Mouse (Mus musculus): ENCODE data around the gene Thbs1.
A peak's percentile ranks its signal among the peaks of the same experiment; 100 is the strongest.

The Thbs1 gene

GRCm38 (mm10) chr2:118148321-118149142 is 36.9 kb downstream of the Thbs1 start:
- no peak for DNase-seq (ENCODE audit: extremely low spot score)

GRCm38 (mm10) chr2:118149855-118150563 is 38.3 kb downstream of the Thbs1 start:
- no peak for DNase-seq (ENCODE audit: extremely low spot score)

- DNase-seq (ENCODE audit: extremely low spot score) = no peak
Measured at GRCm38 (mm10) chr2:118158095-118158494, 46.4 kb downstream of the Thbs1 start.

DNA sequence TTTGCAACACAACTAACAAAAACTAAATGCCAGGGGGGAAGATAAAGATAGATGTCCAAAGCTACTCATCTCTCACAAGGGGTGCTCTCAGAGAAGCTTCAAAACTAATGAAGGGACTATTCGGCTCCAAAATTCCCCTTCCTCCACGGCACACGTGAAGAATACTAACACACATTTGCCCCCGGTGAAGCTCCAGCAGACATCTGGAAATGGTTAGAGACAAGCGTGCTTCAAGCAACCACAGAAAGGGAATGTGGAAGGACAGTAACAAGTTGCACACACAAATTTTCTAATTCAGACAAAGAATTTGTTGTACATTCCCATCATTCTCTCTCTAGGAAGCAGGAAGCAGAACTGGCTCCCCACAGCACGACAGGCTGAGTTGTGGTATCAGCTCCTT is 47.5 kb downstream of the Thbs1 start:
- no peak for DNase-seq (ENCODE audit: extremely low spot score)

- DNase-seq (ENCODE audit: extremely low spot score) = peak; percentile 57
Measured at GRCm38 (mm10) chr2:118160547-118160946, 48.9 kb downstream of the Thbs1 start.

DNA sequence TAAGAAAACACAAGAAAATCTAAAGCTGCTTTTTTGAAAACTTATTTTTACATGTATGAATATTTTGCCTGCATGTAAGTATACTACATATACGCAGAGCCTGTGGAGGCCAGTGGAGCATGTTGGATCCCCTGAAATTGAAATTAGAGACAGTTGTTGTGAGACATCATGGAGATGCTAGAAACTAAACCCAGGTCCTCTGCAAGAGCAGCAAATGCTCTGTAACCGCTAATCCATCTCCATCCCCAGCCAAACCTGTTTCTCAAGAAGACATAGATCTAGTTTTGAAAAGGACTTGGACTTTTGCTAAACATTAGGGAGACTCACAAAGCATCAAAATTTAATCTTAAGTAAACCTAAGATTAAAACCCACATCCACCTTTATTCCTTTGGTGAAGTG is 49.3 kb downstream of the Thbs1 start:
- DNase-seq (ENCODE audit: extremely low spot score) = no peak

DNA sequence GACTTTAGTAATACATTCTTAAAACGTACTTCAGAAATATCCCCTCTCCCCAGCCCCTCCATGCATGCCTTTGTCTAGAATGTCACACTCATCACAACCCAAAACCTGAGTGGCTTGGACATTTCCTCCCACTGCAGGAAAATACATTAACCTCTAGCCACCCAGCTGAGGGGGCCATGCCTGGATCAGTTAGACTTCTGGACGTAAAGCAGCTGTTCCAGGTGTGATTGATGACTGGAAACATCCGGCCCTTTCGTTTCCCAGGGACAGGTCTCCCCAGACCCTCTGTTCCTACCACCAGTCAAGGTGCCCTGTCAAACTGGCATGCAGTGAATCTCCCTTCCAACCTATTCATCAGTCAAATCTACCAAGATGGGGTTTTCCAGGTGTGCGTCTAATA is 50.8 kb downstream of the Thbs1 start:
- no peak for DNase-seq (ENCODE audit: extremely low spot score)

DNA sequence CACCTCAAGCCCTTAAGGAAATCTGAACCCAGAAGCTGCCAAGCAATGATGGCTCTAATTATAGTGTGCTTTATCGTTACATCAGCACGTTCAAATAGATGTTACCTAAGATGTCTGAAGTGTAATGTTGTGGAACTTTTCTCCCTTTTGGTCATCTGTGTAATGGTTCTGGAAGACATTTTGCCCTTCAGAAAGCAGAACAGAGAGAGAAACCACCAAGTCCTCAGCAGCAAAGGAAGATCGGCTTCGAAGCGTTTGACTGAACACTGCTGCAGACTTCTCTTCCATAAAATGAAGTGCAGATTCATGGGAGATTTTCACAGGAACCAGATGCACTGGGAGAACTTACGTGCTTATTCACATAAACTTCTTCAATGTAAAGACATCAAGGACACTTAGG is 52.5 kb downstream of the Thbs1 start:
- DNase-seq (ENCODE audit: extremely low spot score) = no peak

- no peak for DNase-seq (ENCODE audit: extremely low spot score)
Measured at GRCm38 (mm10) chr2:118165691-118166090, 54.0 kb downstream of the Thbs1 start.

DNA sequence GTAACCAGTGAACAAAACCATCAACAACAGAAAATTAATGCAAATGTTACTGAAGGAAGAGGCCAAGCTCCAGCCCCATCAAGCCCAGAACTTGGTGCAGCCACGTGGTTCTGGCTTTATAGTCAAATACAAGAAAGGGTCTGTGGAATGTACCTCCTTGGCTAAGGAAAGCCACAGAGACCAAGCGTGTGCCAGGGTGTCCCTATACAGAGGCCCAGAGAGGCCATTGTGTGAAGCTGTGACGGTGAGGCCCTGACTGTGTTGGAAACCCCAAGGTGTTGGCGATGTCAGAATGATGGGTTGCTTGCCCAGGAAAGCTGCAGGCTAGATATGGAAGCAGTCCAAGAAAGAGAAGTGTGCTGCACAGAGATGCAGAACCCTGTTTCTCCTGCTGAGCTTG is 56.1 kb downstream of the Thbs1 start:
- DNase-seq (ENCODE audit: extremely low spot score) = no peak

DNA sequence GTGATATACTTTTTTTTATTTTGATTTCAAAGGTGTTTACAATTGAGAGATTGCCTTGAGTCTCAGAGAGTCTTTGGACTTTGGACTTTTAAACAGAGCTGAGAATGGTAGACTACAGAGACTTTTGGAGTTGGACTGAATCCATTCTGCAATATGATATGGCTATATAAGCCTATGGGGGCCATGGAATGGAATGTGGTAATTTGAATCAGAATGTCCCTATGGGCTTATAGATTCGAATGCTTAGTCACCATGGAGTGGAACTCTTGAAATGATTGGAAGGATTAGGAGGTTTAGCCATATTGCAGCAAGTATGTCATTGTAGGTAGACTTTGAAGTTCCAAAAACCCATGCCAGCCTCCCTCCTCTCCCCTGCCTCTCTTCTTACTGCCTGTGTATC is 56.5 kb downstream of the Thbs1 start:
- DNase-seq (ENCODE audit: extremely low spot score) = no peak

DNA sequence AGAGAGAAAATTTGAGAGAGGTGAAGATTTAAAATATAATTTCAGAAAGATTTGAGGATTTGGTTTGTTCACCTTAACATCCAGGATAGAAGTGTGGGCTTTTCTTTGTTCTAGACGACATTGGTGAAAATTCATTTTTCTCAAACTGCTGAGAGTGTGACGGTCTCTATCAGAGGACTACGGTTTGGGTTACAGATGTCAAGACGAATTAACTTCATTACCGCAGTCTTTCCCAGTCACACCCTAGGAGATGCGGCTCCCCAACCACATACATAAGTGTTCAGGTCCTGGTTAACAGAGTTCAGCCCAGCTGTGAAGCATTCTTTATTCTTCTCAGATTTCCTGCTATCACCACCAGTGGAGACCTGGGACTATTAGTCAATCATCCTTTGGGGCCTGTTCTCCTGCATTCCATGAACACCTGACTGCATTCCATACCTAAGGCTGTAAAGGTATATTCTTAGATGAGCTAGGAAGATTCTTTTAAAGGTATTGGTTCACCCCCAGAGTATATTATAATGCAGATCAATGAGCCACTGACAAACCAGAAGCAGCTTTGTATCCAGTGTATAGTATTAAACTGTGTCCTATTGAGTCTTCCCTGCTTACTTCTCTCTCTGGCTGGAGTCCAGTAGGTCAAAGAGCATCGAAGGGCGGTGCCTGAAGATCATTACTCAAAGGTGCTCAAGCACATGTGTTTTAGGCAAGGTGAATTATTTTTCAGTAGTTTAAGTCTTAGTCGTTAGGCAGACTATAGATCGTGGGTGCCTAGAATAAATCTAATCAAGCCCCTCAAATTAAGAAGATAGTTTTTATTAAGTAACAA is 63.1 kb downstream of the Thbs1 start:
- no peak for DNase-seq (ENCODE audit: extremely low spot score)
